Mouse (Mus musculus) limb, embryonic 14.5 days (tissue): Measurements from ENCODE around the gene Mroh8. TPM values are rescaled to one million over a fixed set of nuclear protein-coding genes. Genes with fewer than 3 reads are reported as not detected.

Experiments
- ATAC-seq: fragments of 200-750 bp; cut with Nextera tagmentation; 2 replicates; pipeline ENCODE4 v1.8.0; 2017; ENCODE audit warnings: low read depth, moderate number of reproducible peaks, moderate TSS enrichment; ENCODE audit not compliant: low FRiP score
- DNase-seq: peaks from one replicate; pipeline ENCODE4 v3.0.0-alpha.2; 2015; ENCODE audit warnings: low spot score
- H3K27ac ChIP-seq: fragments of 300-500 bp; sonication (generic); replicated peaks from 2 replicates; pipeline ENCODE4 v1.5.1; 2014; ENCODE audit warnings: low read depth, mild to moderate bottlenecking, low read length, moderate library complexity, mixed read lengths
- H3K27me3 ChIP-seq: fragments of 300-500 bp; sonication (generic); 2 replicates; pipeline ENCODE4 v1.6.1; 2014; ENCODE audit warnings: low read length, mixed read lengths; ENCODE audit not compliant: control insufficient read depth, insufficient read depth
- H3K36me3 ChIP-seq: fragments of 300-500 bp; sonication (generic); 2 replicates; pipeline ENCODE4 v1.6.1; 2014; ENCODE audit warnings: mild to moderate bottlenecking, low read length, moderate library complexity, mixed read lengths; ENCODE audit not compliant: control insufficient read depth, insufficient read depth
- H3K4me1 ChIP-seq: fragments of 300-500 bp; sonication (generic); 2 replicates; pipeline ENCODE4 v1.6.1; 2014; ENCODE audit warnings: antibody characterized with exemption, low read length, mixed read lengths; ENCODE audit not compliant: control insufficient read depth, insufficient read depth
- H3K4me2 ChIP-seq: fragments of 300-500 bp; sonication (generic); replicated peaks from 2 replicates; pipeline ENCODE4 v1.6.1; 2014; ENCODE audit warnings: low read depth, mild to moderate bottlenecking, low read length, moderate library complexity; ENCODE audit not compliant: severe bottlenecking
- H3K4me3 ChIP-seq: fragments of 300-500 bp; sonication (generic); replicated peaks from 2 replicates; pipeline ENCODE4 v1.5.1; 2014; ENCODE audit warnings: low read length
- H3K9ac ChIP-seq: fragments of 300-500 bp; sonication (generic); 2 replicates; pipeline ENCODE4 v1.6.1; 2014; ENCODE audit warnings: mild to moderate bottlenecking, low read depth, low read length, moderate library complexity; ENCODE audit not compliant: severe bottlenecking
- H3K9me3 ChIP-seq: fragments of 300-500 bp; sonication (generic); 2 replicates; pipeline ENCODE4 v1.6.1; 2016; ENCODE audit warnings: low read length; ENCODE audit not compliant: control insufficient read depth
- POLR2A ChIP-seq: fragments of 200-500 bp; IDR thresholded peaks from 2 replicates; pipeline ENCODE4 v1.8.0; 2012; ENCODE audit warnings: inconsistent platforms, mild to moderate bottlenecking, moderate library complexity, borderline replicate concordance; ENCODE audit not compliant: insufficient read depth, insufficient read length; ENCODE audit errors: extremely low read depth
- WGBS: fragments of 180-500 bp; shearing (Covaris S2); extraction: QIAGEN DNeasy Blood & Tissue Kit; methylation state at CpG from one replicate; pipeline ENCODE4 v1.1.7; 2014; 5-methylcytosine and 5-hydroxymethylcytosine counted together
- polyA plus RNA-seq, 2 experiments: library from polyadenylated mRNA; depleted of rRNA in 1 of 2; stranded (reverse) in 1 of 2; unstranded in 1 of 2; fragments of >200 nt; fragmentation: Nextera tagmentation in 1 of 2; extraction: Ambion mirVana in 1 of 2; gene quantifications; 2 replicates each; pipeline versions ENCODE4 v1.2.1 to v1.2.3; 2012 to 2014

Mroh8 gene
- polyA plus RNA-seq, 2 experiments, result 0.18 to 0.36 TPM

GRCm38 (mm10) chr2:157288996-157289395 lies 9.6 kb upstream of the Mroh8 start:
- H3K4me2 ChIP-seq, result no peak overlapping the region
- H3K27ac ChIP-seq, result no peak overlapping the region
- no peaks in the 10 kb centered on the region for H3K9me3 ChIP-seq
- WGBS, result 92% methylated on average over 5 of the region's 5 CpGs
- no peak for TF ChIP-seq POLR2A
- no peaks in the 10 kb centered on the region for H3K27me3 ChIP-seq
- H3K4me3 ChIP-seq, result no peak overlapping the region
- no peak for ATAC-seq
- no peak for DNase-seq
- no peaks in the 10 kb centered on the region for H3K4me1 ChIP-seq
- no peak overlapping the region for H3K9ac ChIP-seq
- peaks cover 90% of the 10 kb centered on the region for H3K36me3 ChIP-seq

GRCm38 (mm10) chr2:157287542-157287941 lies 8.2 kb upstream of the Mroh8 start:
- no peak overlapping the region for H3K4me3 ChIP-seq
- H3K4me1 ChIP-seq, result no peaks in the 10 kb centered on the region
- H3K9me3 ChIP-seq, result no peaks in the 10 kb centered on the region
- H3K36me3 ChIP-seq, result peaks cover 90% of the 10 kb centered on the region
- 21% methylated on average over 3 of the region's 3 CpGs for WGBS
- no peak overlapping the region for H3K4me2 ChIP-seq
- no peaks in the 10 kb centered on the region for H3K27me3 ChIP-seq
- TF ChIP-seq POLR2A, result no peak
- H3K9ac ChIP-seq, result no peak overlapping the region
- ATAC-seq (peak; percentile 53; the same call in 1 of the 2 replicates), DNase-seq (peak; percentile 48)
- H3K27ac ChIP-seq, result no peak overlapping the region

GRCm38 (mm10) chr2:157283321-157283720 lies 4.0 kb upstream of the Mroh8 start:
- no peak for ATAC-seq
- WGBS, result 88% methylated on average over 6 of the region's 6 CpGs
- H3K36me3 ChIP-seq, result peaks cover 55% of the 10 kb centered on the region

GRCm38 (mm10) chr2:157278717-157279415 lies 483 bp downstream of the Mroh8 start, which contains the start of gene Rpn2:
Gene Rpn2, plus strand, starts transcription at chr2:157279017.
- under 1% methylated on average over 62 of the region's 64 CpGs for WGBS
- H3K27me3 ChIP-seq, result no peaks in the 10 kb centered on the region
- H3K9ac ChIP-seq, result peak within 1 kb of the TSS; percentile 96

More at GRCm38 (mm10) chr2:157283321-157283720, 4.0 kb upstream of the Mroh8 start:
- H3K9ac ChIP-seq, result no peak overlapping the region
- no peak overlapping the region for H3K4me2 ChIP-seq
- no peak for DNase-seq
- no peaks in the 10 kb centered on the region for H3K27me3 ChIP-seq
- H3K4me1 ChIP-seq, result peaks cover 12% of the 10 kb centered on the region
- H3K9me3 ChIP-seq, result no peaks in the 10 kb centered on the region
- TF ChIP-seq POLR2A, result no peak
- no peak overlapping the region for H3K27ac ChIP-seq
- H3K4me3 ChIP-seq, result no peak overlapping the region

GRCm38 (mm10) chr2:157263832-157264231 lies 15.5 kb downstream of the Mroh8 start:
- Histone ChIP-seq H3K4me1 (peaks cover 22% of the 10 kb centered on the region), H3K36me3 (no peaks in the 10 kb centered on the region), H3K4me2 (no peak overlapping the region), H3K27me3 (no peaks in the 10 kb centered on the region), H3K27ac (no peak overlapping the region), H3K9me3 (no peaks in the 10 kb centered on the region), H3K9ac (no peak overlapping the region), H3K4me3 (no peak overlapping the region)
- 33% methylated on average over 6 of the region's 6 CpGs for WGBS
- DNase-seq (no peak), ATAC-seq (no peak)
- TF ChIP-seq POLR2A, result no peak

More at GRCm38 (mm10) chr2:157278717-157279415, 483 bp downstream of the Mroh8 start, which contains the start of gene Rpn2:
- TF ChIP-seq POLR2A, result peak; percentile 67; the same call in 1 of the 2 replicates
- Histone ChIP-seq H3K4me2 (peak within 1 kb of the TSS; percentile 55), H3K36me3 (peaks cover 18% of the 10 kb centered on the region), H3K9me3 (no peaks in the 10 kb centered on the region), H3K4me3 (peak within 1 kb of the TSS; percentile 98), H3K4me1 (peaks cover 16% of the 10 kb centered on the region), H3K27ac (peak within 1 kb of the TSS; percentile 96)
- DNase-seq, result peak; percentile 97
- peak; percentile 100 for ATAC-seq
